Mouse (Mus musculus): ENCODE measurements around the gene Fut4. TPM values are rescaled to one million over a fixed set of nuclear protein-coding genes. Genes with fewer than 3 reads are reported as not detected.
A peak's percentile ranks its signal among the peaks of the same experiment; 100 is the strongest.

Gene Fut4
- total RNA-seq (2021), result 1 to 10 TPM; 2.3 to 2.8 TPM
- long read RNA-seq, experiment 1, full-length matches to known transcripts, result 7 of 7 reads
- long read RNA-seq, experiment 1, partial matches to known transcripts, result 0 of 7 reads
- long read RNA-seq, experiment 1, other reads (novel, unspliced or antisense), result 0 of 7 reads
- long read RNA-seq, experiment 2, full-length matches to known transcripts, result 1 of 1 reads
- long read RNA-seq, experiment 2, partial matches to known transcripts, result 0 of 1 reads
- long read RNA-seq, experiment 2, other reads (novel, unspliced or antisense), result 0 of 1 reads

DNA sequence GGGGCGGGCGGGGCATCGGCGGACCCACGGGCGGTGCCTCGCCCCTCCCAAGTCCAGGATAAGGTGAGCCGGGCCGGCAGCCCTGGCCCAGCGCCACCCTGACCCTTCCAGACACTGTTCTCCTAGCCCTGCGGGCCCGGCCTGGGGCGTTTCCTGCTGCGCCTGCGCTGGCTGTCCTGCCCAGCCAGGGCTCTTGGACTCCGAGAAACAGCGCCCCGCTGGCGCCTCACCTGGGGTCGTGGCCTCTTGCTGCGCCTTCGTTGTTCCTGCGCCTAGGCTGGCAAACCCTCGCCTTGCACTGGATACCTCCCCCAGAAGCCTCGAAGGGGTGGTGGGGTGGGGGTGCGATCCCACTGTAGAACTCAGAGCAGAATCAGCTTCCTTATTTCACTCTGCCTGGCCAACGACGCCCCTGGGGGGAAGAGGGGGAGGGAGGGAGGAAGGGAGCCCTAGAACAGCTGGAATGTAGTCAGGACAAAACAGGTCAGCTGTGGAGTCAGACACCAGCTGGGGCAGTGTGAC is at the start of gene Fut4:
TSS of gene Fut4 (minus strand) at position 393 of the 522 bp plus-strand sequence.
- DNase-seq, result peak; percentile 74

DNA sequence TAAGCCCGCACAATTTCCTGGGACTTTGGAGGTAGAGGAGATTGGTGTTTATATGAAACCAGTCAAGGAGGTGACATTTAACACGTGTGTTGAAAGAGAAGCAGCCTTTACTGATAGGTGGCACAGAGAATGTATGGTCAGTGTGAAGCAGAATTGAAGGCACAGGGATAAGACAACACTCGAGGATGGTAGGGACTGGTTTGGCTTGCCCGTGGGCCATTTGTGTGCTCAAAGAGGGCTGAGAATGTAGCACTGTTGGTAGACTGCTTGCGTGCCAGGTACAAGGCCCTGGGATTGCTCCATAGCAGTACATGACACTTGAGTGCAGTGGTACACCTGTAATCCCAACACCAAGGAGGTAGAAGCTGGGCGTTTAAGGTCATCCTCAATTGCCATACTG is 35.2 kb upstream of the Fut4 start:
- no peak for DNase-seq

DNA sequence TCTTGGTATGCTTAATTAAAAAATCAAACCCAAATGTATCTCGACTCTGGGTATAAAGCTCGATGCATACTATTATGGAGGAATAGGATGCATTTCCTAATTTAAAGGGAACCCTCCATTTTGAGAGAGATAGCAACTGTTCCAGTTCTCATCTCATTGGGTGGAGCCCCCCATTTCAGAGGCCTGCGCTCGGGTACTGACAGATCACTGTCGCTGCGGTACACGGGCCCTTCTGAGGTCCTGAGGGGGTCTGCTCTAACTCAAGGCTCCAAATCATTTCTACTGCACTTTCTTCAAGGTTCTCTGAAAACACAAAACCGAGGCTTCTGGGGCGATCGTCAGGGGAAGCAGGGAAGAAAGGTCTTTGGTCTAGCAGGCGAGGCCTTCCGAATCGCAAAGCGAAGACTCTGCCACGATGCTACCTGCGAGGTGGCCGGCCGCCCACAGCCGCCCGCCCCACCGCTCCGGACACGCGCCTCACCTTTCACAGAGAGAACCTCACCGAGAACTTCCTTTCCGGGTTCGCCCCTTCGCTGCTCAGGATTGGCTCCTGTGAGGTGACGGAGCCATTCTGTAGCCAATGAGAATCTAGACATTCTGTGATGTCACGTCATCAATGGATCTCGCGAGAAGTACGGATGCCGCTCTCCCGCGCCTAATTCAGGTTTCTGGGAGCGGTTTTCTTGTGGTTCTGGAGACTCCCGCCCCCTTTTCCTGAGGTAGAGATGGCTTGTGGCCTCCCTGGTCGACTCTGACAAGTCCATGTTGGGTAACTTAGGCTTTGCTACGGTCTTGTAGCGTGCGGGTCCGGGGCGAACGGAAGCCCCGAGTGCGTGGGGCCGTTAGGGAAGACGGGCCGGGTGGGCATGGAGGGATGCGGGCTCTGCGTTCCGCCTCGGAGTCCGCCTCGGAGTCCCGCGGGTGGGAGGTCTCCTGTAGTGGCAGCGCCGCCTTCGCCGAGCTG is 32.1 kb upstream of the Fut4 start, which contains the start of the genes Mre11a and Ankrd49:
TSS of gene Mre11a (plus strand) at position 616 of the 964 bp plus-strand sequence.
TSS of gene Ankrd49 (minus strand) at position 818 of the 964 bp plus-strand sequence.
- peak; percentile 93 for DNase-seq

DNA sequence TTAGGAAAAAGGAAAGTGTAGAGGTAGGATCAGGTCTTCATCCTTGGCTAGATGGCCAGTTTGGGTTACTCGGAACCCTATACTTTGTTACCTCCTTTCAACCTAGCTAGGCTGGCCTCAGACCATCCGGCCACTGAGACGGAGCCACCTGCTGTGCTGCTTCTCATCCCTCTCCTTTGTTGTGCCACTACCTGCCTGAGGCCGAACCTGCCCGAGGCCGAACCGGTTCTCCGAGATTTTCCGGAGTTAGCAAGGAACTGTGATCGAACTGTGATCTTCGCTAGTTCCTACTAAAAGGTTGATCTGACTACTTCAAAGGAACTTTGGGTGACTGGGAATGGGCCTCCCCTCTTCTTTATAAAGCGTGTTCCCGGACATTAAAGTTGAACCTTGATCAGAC is 26.1 kb upstream of the Fut4 start:
- DNase-seq, result no peak

DNA sequence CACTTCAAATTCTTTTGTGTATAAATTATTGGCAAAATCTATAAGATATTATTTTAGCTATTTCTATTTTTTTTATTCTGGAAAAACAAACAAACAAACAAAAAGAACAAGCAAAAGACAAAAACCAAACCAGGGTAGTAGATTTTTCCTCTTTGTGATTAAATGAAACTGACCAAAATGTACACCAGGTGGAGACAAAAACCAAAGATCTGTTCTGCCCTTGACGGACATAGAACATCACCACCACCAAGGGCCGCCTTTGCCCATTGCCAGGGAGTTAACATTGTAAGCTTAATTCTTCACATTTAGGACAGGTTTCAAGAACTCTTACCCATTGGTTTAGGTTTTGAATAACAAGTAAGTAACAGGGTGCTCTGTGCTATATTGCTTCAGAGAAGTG is 21.6 kb upstream of the Fut4 start:
- no peak for DNase-seq

DNA sequence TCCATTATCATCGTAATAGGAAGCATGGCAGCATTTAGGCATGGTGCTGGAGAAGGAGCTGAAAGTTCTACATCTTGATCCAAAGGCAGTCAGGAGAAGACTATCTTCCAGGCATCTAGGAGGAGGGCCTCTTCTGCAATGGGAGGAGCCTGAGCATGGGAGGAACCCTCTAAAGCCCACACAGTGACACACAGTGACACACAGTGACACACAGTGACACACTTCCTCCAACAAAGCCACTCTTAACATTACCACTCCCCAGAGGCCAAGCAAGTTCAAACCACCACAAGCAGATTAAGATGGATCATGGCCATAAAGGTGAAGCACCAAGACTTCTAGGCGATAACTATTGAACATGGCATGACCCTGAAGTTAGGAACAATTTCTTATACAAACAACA is 19.9 kb upstream of the Fut4 start:
- DNase-seq, result no peak

DNA sequence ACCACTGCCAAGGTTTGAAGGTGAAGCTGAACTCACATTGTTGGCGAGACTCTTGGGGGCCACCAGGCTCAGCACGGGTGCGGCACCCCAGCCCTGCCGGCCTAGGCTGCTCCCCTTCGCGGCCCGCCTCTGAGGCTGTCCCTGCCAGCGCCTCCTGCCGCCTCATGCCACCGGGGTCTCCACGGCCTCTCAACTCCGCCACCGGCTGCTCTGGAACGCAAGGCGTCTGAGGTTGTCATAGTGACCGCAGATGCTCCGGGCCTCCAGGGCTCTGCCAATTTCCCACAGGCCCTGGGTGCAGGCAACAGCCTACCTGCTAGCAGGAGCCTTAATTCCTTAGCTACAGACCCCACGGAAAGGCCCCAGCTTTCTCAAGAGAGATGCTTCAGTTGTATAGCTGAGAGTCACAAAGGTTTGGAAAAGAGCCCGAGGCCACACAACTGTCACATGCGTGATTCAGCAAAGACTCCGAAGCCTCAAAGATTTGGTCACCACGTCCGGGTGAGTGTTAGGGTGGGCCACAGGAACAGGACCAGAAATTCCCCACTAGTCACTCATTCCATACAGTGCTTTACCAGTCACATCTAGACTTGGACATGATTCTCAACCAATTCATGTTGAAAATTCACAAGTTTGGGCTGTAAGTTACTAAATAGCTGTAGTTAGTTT is 18.7 kb upstream of the Fut4 start, which contains the start of gene 1700012B09Rik:
TSS of gene 1700012B09Rik (minus strand) at position 228 of the 669 bp plus-strand sequence.
- peak; percentile 10 for DNase-seq

DNA sequence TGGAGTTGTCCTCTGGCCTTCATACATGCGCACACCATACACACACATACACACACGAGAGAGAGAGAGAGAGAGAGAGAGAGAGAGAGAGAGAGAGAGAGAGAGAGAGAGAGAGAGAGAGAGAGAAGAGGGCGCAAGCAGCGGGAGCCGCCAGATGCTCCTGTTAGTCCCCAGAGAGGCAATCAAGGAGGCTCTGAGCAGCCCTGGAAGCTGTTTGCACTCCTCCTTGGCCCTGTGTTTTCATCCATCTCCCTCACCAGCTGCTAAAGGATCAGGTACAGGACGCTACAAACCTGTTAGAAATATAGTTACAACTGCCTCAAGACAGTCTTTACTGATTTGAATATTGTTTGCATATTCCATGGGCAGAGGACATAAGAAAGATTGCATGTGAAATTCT is 17.6 kb upstream of the Fut4 start:
- DNase-seq, result no peak

DNA sequence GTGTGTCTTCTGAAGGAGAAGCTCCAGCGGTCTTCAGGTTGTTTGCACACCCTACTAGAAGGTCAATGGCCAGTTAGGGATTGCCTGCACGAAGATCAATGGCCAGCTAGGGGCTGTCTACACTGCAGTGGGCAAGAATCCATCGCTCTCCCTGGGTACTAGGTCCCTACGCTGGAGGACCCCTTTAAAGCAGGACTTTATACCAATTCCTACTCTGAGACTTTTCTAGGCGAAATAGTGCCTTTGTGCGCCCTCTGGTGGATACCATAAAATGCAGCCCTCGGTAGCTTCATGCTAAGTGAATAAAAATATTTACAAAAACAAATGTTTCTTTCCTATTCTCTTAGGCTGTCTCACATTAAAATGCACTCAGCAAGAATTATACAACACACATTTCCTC is 12.6 kb upstream of the Fut4 start:
- peak; percentile 68 for DNase-seq

DNA sequence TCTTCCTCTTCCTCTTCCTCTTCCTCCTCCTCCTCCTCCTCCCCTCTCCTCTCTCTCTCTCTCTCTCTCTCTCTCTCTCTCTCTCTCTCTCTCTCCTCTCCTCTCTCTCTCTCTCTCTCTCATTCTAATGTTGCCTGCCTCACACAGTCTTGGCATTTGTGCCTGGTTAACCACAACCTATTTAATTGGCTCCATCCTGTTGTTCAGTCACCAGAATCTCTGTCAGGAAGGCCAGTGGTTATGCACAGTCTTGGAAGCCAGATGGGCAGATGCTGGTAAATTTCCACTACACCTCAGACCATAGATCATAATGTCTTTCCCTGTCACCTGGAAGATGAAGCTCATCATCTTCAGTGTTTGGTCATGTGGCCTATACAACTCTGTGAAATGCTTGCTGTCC is 7.1 kb upstream of the Fut4 start:
- DNase-seq, result no peak

DNA sequence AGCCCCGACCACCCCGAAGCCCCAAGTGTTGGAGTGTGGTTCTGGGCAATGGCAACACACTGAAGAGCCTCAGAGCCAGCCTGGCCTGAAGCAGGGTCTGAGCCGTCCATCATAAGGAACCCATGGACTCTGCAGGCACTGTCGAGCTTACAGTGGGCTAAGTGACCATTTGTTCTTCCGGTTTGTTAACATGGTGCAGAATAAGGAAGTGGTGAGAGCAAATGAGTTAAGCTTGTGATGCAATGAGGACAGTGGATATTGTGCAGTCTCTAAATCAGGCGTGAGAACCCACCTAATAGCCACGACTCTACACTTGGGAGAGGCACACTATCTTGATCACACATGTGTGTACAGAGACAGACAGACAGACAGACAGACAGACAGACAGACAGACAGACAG is 6.4 kb upstream of the Fut4 start:
- no peak for DNase-seq

DNA sequence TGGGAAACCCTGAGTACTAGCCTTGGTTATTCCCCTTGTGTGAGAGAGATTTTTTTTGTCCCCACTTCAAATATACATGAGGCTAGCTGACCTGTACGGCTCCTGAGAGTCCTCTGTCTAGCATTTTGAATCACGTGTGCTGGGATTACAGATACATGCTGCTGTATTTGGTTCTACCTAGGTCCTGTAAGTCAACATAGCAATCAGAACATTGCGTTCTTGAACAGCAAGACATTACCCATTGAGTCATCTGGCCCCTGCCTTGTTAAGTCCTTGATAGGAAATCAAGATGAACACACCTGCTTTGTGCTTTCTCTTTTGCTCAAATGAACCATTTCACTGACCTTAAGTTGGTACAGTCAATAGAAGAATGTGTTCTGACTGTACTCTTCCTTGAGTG is 2.3 kb upstream of the Fut4 start:
- DNase-seq, result no peak

DNA sequence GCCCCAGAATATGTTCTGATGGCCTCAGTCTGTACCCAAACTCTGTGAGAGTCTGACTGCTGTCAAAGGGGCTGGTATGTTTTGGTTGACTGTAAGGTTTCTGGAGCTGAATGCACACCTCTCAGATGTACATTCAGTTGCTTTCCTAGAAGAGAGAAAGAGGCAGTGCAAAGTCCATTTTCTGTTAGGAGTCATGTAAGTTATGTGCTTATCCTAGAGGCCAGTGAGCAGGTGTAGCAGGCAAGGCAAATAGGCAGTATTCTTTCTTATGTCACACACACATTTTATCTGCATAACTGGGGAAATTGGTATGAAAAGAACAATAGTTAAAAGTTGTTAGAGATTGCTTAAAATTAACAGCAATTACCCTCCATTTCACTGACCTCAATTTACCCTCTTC is 1.8 kb upstream of the Fut4 start:
- DNase-seq, result no peak

DNA sequence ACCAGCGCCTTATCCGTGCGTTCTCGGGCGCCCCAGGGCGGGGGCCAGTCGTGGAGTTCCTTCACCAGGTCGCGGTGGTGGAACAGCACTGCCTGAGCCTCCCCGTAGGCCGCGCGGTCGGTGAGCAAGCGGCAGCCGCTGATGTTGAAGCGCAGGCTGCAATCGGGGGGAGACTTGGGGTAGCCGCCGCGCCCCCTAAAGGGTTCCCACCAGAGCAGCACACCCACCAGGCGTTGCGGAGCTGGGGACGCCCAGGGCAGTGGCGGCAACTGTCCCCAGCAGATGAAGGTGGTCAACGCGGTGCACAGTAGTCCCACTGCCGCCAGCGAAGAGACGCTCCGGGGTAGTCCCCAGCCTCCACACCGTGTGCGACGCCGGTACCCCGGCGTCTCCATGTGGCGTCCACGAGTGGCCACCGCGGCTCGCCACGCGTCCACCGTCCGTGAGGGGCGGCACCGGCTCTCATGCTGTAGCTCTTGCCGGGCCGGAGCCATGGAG is 641 bp downstream of the Fut4 start:
- peak; percentile 39 for DNase-seq

DNA sequence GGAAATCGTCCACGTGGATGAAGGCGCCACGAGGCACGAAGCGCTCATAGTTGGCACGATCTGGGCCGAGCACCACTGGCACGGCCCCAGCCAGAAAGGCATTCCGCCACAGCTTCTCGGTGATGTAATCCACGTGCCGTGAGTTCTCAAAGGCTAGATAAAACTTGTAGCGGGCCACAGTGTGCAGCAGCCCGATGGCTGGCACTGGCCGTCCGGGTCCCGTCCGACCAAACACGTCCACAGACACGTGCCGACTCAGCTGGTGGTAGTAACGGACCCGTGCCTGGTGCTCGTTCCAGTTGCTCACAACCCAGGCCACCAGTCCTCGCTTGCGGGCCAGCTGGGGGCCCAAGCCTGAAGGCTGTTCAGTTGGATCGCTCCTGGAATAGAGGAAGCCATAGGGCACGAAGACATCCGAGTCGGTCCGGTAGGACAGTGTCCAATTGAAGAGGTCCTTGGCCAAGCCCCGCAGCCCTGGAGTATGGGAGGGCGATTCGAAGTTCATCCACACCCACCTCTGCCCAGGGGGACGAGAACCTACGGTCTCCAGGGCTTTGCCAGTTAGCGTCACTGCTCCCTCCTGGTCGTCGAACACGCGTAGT is 1.2 kb downstream of the Fut4 start:
- DNase-seq, result peak; percentile 55

DNA sequence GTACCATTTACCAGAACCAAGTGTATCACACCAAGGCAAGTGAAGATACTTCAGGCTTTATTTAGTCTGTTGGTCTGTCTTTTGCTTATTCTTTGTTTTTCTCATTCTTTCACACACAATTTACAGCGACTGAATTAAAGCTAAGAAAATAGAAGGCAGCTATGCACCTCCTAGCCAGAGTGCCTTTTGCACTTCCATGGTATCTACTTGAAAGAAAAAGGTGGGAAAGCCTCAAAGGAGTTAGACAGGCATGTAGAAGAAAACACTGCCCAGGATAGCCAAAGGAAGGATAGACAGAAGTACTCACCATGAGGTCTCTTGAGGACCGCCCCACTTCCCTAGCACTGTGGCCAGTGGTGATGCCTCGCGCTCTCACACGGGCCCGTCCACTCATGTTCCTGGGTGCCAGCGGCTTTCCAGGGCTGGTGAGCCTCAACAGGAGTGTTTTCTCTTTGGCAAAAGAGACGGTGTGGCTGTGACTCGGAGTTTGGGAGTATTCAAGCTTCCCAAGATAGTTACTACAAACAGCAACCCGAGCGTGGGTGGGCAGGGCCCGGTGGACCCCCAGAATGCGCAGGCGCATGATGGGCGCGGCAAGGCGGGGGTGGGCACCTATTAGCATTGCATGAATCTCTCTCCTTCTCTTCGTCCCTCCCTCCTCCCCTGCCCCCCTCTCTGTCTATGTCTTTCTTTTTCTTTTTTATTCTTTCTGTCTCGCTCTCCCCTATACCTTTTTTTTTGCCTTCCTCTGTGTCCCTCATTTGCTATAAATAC is 11.9 kb downstream of the Fut4 start, which contains the start of gene Piwil4:
TSS of gene Piwil4 (minus strand) at position 583 of the 774 bp plus-strand sequence.
- DNase-seq, result no peak

DNA sequence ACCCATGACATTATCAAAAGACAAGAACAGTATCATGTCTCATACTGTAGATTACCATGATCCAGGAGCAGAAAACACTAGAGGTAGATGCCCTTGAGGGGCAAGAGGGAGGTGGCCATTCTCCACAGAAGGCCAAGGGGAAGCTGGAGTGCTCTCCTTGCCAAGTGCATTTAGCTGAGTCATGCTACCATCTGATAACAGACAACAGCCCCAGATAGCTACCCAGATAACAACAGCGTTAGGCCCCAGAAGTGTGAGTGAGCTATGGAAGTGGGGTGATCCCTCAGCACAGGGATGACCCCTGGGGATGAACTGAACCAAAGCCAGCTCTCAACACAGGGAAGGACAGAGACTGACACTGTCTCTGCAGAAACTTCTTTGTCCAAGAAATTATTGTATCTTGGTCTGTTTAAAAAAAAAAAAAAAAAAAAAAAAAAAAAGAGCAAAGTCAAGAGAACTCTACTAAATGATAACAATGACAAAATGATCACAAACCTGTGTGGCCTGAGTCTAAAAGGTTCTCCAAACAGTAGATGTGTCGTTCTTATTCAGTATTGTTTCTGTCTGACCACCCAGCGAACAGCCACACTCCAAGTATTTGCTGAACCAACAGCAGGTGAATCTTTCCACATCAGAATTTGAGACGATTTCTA is 12.6 kb downstream of the Fut4 start:
- DNase-seq, result peak; percentile 27

DNA sequence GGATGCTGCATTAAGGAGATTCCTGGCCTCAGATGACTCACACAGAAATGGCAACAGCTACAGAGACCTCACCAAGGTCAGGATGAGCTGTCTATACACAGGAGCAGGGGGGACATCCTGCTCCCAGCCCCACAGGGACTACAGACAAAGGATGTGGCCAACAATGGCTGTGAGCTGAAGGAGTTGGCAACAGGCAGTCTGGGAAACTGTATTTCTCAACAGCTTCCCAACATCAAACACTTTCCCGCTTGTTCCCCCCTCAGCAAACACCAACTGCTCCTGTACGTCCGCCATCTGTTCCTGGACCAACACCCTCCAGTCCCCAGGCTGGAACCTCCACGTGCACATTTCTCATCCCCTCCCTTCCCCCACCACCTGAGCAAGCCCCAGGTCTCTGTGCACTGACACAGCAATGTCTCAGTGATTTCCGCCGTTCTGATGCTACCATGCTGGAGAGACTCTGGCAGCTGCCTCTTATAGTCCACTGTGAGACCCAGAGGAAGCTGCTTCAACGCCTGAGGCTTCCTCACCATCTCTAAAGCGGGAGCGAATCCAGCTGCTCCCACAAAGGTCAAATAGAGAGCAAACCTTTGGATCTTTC is 21.2 kb downstream of the Fut4 start:
- peak; percentile 27 for DNase-seq

DNA sequence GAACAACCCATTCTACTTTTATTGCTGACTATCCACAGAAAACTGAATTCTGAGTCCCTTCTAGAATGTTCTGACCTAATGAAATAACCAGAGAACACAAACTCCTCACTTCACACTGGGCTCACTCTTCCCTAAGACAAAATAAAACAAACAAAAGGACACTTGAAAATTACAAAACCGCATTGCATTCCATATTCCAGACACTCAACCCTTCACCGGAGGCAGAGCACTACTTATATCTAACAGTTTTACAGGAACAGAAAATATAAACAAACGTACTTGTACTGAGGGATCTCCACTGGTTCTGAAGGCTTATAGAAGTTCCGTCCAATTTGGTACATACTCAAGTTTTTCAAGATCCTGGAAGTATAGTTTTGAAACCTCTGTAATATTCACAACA is 23.8 kb downstream of the Fut4 start:
- DNase-seq, result no peak

DNA sequence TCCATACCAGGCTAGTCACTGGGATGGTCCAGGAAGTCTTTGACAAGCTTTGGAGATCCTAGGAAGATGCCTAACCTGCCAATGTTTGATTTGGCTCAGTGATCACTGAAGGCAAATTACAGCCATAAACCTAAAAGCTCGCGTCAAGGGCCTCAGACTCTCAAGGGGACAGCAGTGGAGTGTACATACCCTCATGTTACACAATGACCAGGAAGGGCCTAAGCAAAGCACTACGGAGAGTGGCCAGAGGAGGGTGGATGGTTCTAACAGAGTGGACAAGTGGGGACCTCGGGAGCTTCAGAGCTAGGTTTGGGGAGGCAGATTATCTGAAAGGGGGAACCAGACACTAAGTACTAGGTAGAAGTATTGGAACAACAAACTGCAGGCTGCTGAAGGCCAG is 25.6 kb downstream of the Fut4 start:
- no peak for DNase-seq
